Mouse (Mus musculus) testis, adult 2 months (tissue): ENCODE measurements around the gene Arf4. TPM values are rescaled to one million over a fixed set of nuclear protein-coding genes. Genes with fewer than 3 reads are reported as not detected.
A peak's percentile ranks its signal among the peaks of the same experiment; 100 is the strongest.
"Not testable (repeated sequence)": the region's sequence is repeated elsewhere in the genome, so short reads cannot be mapped to it uniquely, and the experiment has no call there.

Source experiments
- H3K27ac ChIP-seq: fragments of 200-500 bp; 2 replicates; pipeline ENCODE4 v1.5.1; 2012; ENCODE audit warnings: low read depth, low read length; ENCODE audit not compliant: control insufficient read depth, insufficient read depth
- H3K27me3 ChIP-seq: fragments of 200-500 bp; 2 replicates; pipeline ENCODE4 v1.6.1; 2012; ENCODE audit warnings: mild to moderate bottlenecking, low read length, moderate library complexity; ENCODE audit not compliant: control insufficient read depth, insufficient read depth
- H3K36me3 ChIP-seq: fragments of 200-500 bp; 2 replicates; pipeline ENCODE4 v1.6.1; 2012; ENCODE audit warnings: mild to moderate bottlenecking, low read length; ENCODE audit not compliant: control insufficient read depth, insufficient read depth
- H3K4me1 ChIP-seq: fragments of 200-500 bp; 2 replicates; pipeline ENCODE4 v1.6.1; 2012; ENCODE audit warnings: low read length; ENCODE audit not compliant: control insufficient read depth, insufficient read depth
- H3K4me3 ChIP-seq: fragments of 200-500 bp; 2 replicates; pipeline ENCODE4 v1.5.1; 2012; ENCODE audit warnings: low read depth, mild to moderate bottlenecking, low read length, moderate library complexity, mixed read lengths; ENCODE audit not compliant: control insufficient read depth
- CTCF ChIP-seq: fragments of 200-500 bp; IDR thresholded peaks from 2 replicates; pipeline ENCODE4 v1.5.1; 2012; ENCODE audit warnings: low read depth, mild to moderate bottlenecking, inconsistent platforms, low read length, moderate library complexity; ENCODE audit not compliant: control insufficient read depth, insufficient read depth, insufficient replicate concordance
- POLR2A ChIP-seq: fragments of 200-500 bp; IDR thresholded peaks from 2 replicates; pipeline ENCODE4 v1.6.1; 2012; ENCODE audit warnings: low read depth, mild to moderate bottlenecking, inconsistent platforms, low read length, moderate library complexity; ENCODE audit not compliant: control insufficient read depth
- polyA plus RNA-seq: library from polyadenylated mRNA; depleted of rRNA; stranded (reverse); fragments of >200 nt; gene quantifications from 2 replicates; pipeline ENCODE4 v1.2.3, GENCODE M21; 2012

Gene Arf4
- polyA plus RNA-seq, 1 experiment = 115 TPM

DNA sequence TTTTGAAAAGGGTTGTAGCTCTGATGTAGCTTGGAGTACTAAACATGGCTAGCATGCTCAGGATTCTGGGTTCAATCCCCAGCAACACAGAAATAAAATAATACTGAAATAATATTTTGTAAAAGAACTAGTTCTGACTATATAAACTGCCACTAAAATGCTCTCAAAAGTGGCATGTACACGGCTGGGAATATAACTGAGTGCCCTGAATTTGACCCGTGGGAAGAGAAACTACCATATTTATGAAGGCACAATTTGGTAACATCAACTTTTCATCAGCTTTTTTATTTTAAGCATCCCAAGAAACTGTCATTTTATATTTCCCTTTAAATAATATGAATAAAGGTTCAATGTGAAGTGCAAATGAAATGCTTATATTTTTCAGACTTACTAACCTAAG lies 26.0 kb downstream of the Arf4 start:
- Histone ChIP-seq H3K4me1 (peaks cover 3% of the 10 kb centered on the region), H3K36me3 (no peaks in the 10 kb centered on the region), H3K27ac (no peak overlapping the region), H3K27me3 (no peaks in the 10 kb centered on the region), H3K4me3 (no peak overlapping the region)
- TF ChIP-seq CTCF (no peak), POLR2A (no peak)

DNA sequence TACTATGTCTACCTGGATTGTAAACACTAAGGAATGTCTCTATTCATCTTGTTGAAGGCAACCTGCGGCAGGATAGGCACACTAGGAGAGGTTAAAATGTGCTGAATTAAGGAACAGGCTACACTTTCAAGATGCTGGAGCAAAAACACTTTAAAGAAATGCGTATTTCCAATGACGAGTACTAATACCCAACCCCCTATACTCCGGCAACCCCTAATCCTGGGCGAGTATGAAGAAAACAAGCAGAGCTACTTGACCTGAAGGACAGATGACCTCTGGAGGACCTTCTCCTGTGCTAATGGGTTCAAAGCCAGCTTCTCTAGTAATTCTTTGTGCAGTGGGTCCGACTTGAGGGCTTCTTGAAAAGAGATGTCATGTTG lies 30.1 kb downstream of the Arf4 start:
- no peak for TF ChIP-seq CTCF
- no peak for TF ChIP-seq POLR2A
- Histone ChIP-seq H3K4me1 (peaks cover 4% of the 10 kb centered on the region), H3K4me3 (peak overlapping the region; percentile 99), H3K36me3 (no peaks in the 10 kb centered on the region), H3K27ac (no peak overlapping the region), H3K27me3 (no peaks in the 10 kb centered on the region)

DNA sequence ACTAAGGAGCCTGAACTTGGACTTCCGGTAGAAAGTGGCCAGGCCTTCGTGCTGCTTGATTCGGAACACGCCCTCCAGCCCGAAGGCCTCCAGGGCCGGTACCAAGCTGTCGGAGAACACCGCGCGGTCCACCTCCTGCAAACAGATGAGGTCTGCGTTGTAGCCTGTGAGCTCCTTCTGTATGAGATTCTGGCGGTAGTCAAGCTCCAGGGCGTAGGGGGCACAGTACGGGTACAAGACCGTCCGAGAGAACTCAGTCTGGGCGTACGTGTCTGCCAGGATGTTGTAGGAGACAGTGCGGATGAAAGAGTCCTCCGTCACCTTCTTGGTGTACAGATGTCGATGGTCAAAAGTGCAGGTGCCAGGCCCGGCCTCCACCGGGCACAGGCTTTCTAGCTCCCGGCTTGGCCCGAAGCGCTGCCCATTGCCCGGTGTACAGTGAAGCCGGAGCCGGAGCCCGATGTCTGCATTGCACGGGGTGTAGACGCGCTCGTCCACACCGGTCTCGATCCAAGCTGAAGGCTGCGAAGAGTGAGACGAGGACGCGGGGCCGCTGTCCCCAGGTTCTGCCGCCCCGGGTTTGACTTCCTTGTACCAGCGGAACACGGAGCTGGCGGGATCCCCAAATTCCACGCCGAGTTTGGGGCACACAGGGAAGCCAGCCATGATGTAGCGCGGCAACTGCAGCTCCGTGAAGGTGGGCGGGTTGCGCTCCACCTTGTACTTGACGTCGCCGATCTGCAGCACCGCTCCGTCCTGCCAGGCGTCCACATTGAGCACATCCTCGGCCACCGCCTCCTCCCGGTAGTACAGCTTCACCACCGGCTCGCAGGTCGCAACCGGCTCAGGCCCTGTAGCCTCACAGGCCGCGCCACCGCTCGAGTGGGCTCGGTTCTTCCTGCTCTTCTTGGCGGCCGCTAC lies 30.8 kb downstream of the Arf4 start:
- Histone ChIP-seq H3K27me3 (no peaks in the 10 kb centered on the region), H3K36me3 (no peaks in the 10 kb centered on the region), H3K4me1 (peaks cover 4% of the 10 kb centered on the region), H3K4me3 (peak overlapping the region; percentile 99), H3K27ac (peak overlapping the region; percentile 98)
- TF ChIP-seq CTCF = no peak
- TF ChIP-seq POLR2A = no peak

DNA sequence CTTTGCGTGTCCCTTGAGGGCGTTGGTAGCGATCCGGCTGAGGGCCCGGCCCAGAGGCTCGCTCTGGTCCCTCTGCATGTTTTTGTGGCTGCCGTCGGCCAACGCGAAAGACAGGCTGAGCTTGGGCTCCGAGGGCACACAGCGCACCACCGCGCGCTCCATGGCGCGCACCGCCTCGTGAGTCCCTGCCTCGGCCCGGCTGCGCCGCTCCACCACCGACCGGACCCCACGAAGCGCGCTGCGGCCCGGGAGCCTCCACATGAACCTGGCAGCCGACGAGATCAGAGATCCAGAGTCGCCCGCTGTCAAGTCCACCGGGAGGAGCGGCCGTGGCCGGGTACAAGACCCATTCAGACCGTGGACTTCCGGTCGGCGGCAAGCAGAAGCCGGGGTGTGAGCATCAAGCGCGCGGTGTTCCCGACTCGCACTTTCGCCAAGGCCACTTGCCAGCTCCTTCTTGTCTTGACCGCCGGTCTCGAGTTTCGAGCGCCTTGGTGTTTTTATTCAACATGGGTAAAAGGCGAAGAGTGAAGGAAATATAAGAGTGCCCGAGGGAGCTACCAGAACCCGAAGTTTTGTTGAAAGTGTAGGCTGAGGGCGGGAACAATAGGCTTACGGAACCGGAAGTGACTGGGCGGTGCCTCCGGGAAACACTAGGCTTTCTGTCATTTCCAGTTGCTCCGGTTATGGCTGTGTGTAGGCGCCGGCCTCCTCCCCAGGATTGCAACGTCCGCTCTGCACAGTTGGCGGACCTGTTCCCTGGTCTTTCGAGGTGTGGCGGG lies 31.6 kb downstream of the Arf4 start, which contains the start of gene Pde12:
Pde12 (minus strand) TSS at position 592 of the 782 bp plus-strand sequence.
- H3K4me1 ChIP-seq = peaks cover 4% of the 10 kb centered on the region
- H3K27me3 ChIP-seq = no peaks in the 10 kb centered on the region
- no peaks in the 10 kb centered on the region for H3K36me3 ChIP-seq
- peak within 1 kb of the TSS; percentile 98 for H3K27ac ChIP-seq
- TF ChIP-seq CTCF (no peak), POLR2A (peak; percentile 64)
- H3K4me3 ChIP-seq = peak within 1 kb of the TSS; percentile 99

DNA sequence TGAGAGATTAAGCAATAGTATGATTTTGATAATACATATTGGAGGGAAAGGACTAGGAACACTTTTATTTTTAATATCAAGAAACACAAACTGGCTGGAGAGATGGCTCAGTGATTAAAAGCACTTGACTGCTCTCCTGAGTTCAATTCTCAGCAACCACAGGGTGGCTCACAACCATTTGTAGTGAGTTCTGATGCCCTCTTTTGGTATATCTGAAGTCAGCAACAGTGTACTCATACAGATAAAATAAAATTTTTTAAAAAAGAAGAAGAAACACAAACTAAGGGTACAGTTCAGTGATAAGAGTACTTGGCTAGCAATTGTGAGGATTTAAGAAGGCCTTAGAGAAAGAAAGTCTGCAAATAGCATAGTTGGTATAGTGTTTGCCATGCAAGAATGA lies 33.1 kb downstream of the Arf4 start:
- no peak for TF ChIP-seq POLR2A
- no peak for TF ChIP-seq CTCF
- Histone ChIP-seq H3K4me3 (no peak overlapping the region), H3K36me3 (no peaks in the 10 kb centered on the region), H3K4me1 (peaks cover 4% of the 10 kb centered on the region), H3K27ac (no peak overlapping the region), H3K27me3 (no peaks in the 10 kb centered on the region)

DNA sequence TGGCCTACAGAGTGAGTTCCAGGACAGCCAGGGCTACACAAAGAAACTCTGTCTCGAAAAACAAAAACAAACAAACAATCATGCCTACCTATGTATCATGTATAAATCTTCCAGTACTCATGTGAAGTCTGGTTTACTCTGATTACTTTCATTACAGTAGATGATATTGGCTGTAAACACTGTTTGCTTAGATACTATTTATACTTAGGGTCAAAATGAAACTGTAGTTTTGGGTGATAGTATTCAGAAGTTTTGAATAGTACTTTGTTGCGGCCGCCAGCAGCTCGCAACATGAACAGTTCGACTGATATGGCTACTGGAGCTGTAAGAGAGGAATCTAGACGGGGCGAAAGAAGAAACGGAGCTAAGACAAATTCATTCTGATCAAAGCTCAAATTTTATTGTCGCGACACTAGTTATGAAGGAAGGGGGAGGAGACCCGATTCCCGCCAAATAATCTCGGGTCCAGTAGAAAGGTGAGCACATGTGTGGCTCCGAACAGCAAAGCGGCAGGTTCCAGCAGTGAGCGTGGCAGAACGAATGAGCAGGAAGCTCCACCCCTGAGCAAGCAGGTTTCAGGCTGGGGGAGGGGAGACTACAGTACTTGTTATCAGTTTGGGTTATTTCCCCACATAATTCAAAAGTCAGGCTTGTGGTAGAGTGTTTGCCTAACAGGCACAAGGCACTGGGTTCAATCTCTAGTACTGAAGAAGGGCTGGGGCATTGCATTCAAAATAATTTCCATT lies 34.2 kb downstream of the Arf4 start:
- not testable (repeated sequence) for H3K27me3 ChIP-seq, H3K4me1 ChIP-seq, H3K4me3 ChIP-seq, H3K36me3 ChIP-seq, H3K27ac ChIP-seq

DNA sequence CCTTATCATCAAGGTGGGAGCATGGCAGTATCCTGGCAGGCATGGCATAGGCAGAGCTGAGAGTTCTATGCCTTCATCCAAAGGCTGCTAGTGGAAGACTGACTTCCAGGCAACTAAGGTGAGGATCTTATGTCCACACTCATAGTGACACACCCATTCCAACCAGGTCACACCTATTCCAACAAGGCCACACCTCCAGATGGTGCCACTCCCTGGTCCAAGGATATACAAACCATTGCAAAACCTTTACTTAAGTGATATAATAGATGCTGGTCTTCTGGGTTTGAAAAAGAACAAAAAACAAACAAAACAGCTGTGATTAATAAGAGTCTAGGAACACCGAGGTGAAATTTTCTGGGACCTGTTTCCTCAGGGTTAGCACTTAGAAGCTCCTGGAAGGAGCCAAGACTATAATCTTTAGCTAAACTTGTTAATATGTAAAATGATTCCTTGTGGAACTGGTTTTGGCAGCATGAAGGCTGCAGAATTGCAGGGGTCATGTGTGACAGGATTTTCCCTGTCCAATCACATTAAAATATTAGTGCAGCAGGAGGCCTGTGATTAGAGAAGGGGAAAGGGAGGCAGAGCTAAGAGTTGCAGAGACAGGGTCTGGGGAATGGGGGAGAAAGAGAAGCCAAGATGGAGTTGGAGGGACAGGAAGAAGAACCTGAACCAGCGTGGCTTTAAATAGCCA lies 36.7 kb downstream of the Arf4 start:
- not testable (repeated sequence) for H3K4me3 ChIP-seq, H3K36me3 ChIP-seq, H3K27ac ChIP-seq, H3K27me3 ChIP-seq, H3K4me1 ChIP-seq
